Mouse (Mus musculus) lung, embryonic 14.5 days (tissue): Measurements from ENCODE around the gene Slc5a11. TPM values are rescaled to one million over a fixed set of nuclear protein-coding genes. Genes with fewer than 3 reads are reported as not detected.
A peak's percentile ranks its signal among the peaks of the same experiment; 100 is the strongest.

ENCODE experiments used
- ATAC-seq: fragments of 200-750 bp; cut with Nextera tagmentation; 2 replicates; pipeline ENCODE4 v1.8.0; 2017; ENCODE audit warnings: mild to moderate bottlenecking, moderate TSS enrichment, moderate library complexity; ENCODE audit not compliant: insufficient read depth
- DNase-seq: peaks from one replicate; pipeline ENCODE4 v3.0.0-alpha.2; 2015
- H3K27ac ChIP-seq: fragments of 300-500 bp; sonication (generic); 2 replicates; pipeline ENCODE4 v1.5.1; 2014; ENCODE audit warnings: low read depth, mild to moderate bottlenecking, moderate library complexity
- H3K27me3 ChIP-seq: fragments of 300-500 bp; sonication (generic); 2 replicates; pipeline ENCODE4 v1.6.1; 2014; ENCODE audit warnings: low read length, control low read depth; ENCODE audit not compliant: insufficient read depth
- H3K36me3 ChIP-seq: fragments of 300-500 bp; sonication (generic); 2 replicates; pipeline ENCODE4 v1.6.1; 2014; ENCODE audit warnings: control low read depth; ENCODE audit not compliant: insufficient read depth
- H3K4me1 ChIP-seq: fragments of 300-500 bp; sonication (generic); 2 replicates; pipeline ENCODE4 v1.6.1; 2014; ENCODE audit warnings: antibody characterized with exemption, control low read depth; ENCODE audit not compliant: insufficient read depth
- H3K4me2 ChIP-seq: fragments of 300-500 bp; sonication (generic); 2 replicates; pipeline ENCODE4 v1.6.1; 2014; ENCODE audit warnings: mild to moderate bottlenecking
- H3K4me3 ChIP-seq: fragments of 300-500 bp; sonication (generic); 2 replicates; pipeline ENCODE4 v1.5.1; 2014; ENCODE audit warnings: low read depth, low read length
- H3K9ac ChIP-seq: fragments of 300-500 bp; sonication (generic); 2 replicates; pipeline ENCODE4 v1.6.1; 2014
- H3K9me3 ChIP-seq: fragments of 300-500 bp; sonication (generic); 2 replicates; pipeline ENCODE4 v1.6.1; 2016; ENCODE audit warnings: low read depth, low read length, control low read depth
- CTCF ChIP-seq: IDR thresholded peaks from 2 replicates; pipeline ENCODE4 v1.5.1; 2016; ENCODE audit warnings: antibody characterized with exemption, low read depth
- WGBS: fragments of 180-500 bp; shearing (Covaris S2); extraction: QIAGEN DNeasy Blood & Tissue Kit; methylation state at CpG from one replicate; pipeline ENCODE4 v1.1.7; 2014; 5-methylcytosine and 5-hydroxymethylcytosine counted together
- polyA plus RNA-seq: library from polyadenylated mRNA; unstranded; fragments of >200 nt; fragmentation: Nextera tagmentation; extraction: Ambion mirVana; gene quantifications from 2 replicates; pipeline ENCODE4 v1.2.1, GENCODE M21; 2014

The Slc5a11 gene
- polyA plus RNA-seq, 1 experiment from 2014 or later: 1.6 TPM

GRCm38 (mm10) chr7:123322452-123323121, 108.0 kb downstream of the Slc5a11 start:
- H3K9me3 ChIP-seq: no peaks in the 10 kb centered on the region
- H3K36me3 ChIP-seq: peaks cover 74% of the 10 kb centered on the region
- no peak for TF ChIP-seq CTCF
- no peaks in the 10 kb centered on the region for H3K4me1 ChIP-seq
- no peak overlapping the region for H3K4me2 ChIP-seq
- H3K27ac ChIP-seq: no peak overlapping the region
- peak; percentile 58; the same call in 1 of the 2 replicates for ATAC-seq
- peak; percentile 39 for DNase-seq
- no peak overlapping the region for H3K9ac ChIP-seq
- no peak overlapping the region for H3K4me3 ChIP-seq
- no peaks in the 10 kb centered on the region for H3K27me3 ChIP-seq
- 61% methylated on average over 13 of the region's 13 CpGs for WGBS

Other genes starting within 250 kb of the Slc5a11 start
- gene Rbbp6, start 249.1 kb upstream of the Slc5a11 start, polyA plus RNA-seq: 33.2 and 34.0 TPM in 2 replicates
- 47.6 and 48.3 TPM in 2 replicates for gene Tnrc6a, start 90.9 kb upstream of the Slc5a11 start, polyA plus RNA-seq
- gene Lcmt1, start 155.0 kb downstream of the Slc5a11 start, polyA plus RNA-seq: 43.9 and 46.8 TPM in 2 replicates
- gene Arhgap17, start 155.1 kb downstream of the Slc5a11 start, polyA plus RNA-seq: 26.1 and 27.1 TPM in 2 replicates
- gene Aqp8, start 247.5 kb downstream of the Slc5a11 start, polyA plus RNA-seq: not detected in 2 replicates